Mouse (Mus musculus) stomach, adult 2 months (tissue): ENCODE data around the gene Cd209a. TPM values are rescaled to one million over a fixed set of nuclear protein-coding genes. Genes with fewer than 3 reads are reported as not detected.

Experiments used
- polyA plus RNA-seq: library from polyadenylated mRNA; depleted of rRNA; stranded (reverse); fragments of >200 nt; gene quantifications from 2 replicates; pipeline ENCODE4 v1.2.3, GENCODE M21; 2012; rRNA removed

Cd209a gene
- polyA plus RNA-seq = 0.23 TPM in 1 of 2 replicates, not detected in the other

GRCm38 (mm10) chr8:3748761-3749160 lies at the start of gene Cd209a:
Cd209a (minus strand) TSS chr8:3748984.

GRCm38 (mm10) chr8:3720551-3720950 lies 28.2 kb downstream of the Cd209a start, which contains the start of gene Clec4g:
Clec4g (minus strand) TSS chr8:3720651.

GRCm38 (mm10) chr8:3694121-3694520 lies 54.7 kb downstream of the Cd209a start, which contains the start of gene Fcer2a:
Fcer2a (minus strand) TSS chr8:3694175.

Other genes starting within 250 kb of the Cd209a start
- 245 and 262 TPM in 2 replicates for gene Mcoln1, start 248.5 kb downstream of the Cd209a start, polyA plus RNA-seq
- 24.4 and 27.9 TPM in 2 replicates for gene Pnpla6, start 233.6 kb downstream of the Cd209a start, polyA plus RNA-seq
- gene C330021F23Rik, start 181.0 kb downstream of the Cd209a start, polyA plus RNA-seq = 0.10 TPM in 1 of 2 replicates, not detected in the other
- 68.5 and 86.0 TPM in 2 replicates for gene Camsap3, start 161.7 kb downstream of the Cd209a start, polyA plus RNA-seq
- 19.5 and 20.3 TPM in 2 replicates for gene Xab2, start 127.7 kb downstream of the Cd209a start, polyA plus RNA-seq
- gene Pet100, start 127.4 kb downstream of the Cd209a start, polyA plus RNA-seq = 2.4 and 3.1 TPM in 2 replicates
- not detected in 2 replicates for gene Pcp2, start 123.4 kb downstream of the Cd209a start, polyA plus RNA-seq
- 140 and 167 TPM in 2 replicates for gene Stxbp2, start 118.0 kb downstream of the Cd209a start, polyA plus RNA-seq
- gene Retn, start 93.2 kb downstream of the Cd209a start, polyA plus RNA-seq = 0.47 and 2.3 TPM in 2 replicates
- gene Mcemp1, start 83.2 kb downstream of the Cd209a start, polyA plus RNA-seq = not detected in 2 replicates
- gene Fcor, start 76.6 kb downstream of the Cd209a start, polyA plus RNA-seq = 0.49 and 1.4 TPM in 2 replicates
- gene Trappc5, start 72.7 kb downstream of the Cd209a start, polyA plus RNA-seq = 14.4 and 24.6 TPM in 2 replicates
- 0.03 and 0.15 TPM in 2 replicates for gene Fcer2a, start 54.8 kb downstream of the Cd209a start, polyA plus RNA-seq
- gene Clec4g, start 28.3 kb downstream of the Cd209a start, polyA plus RNA-seq = 0.08 TPM in 1 of 2 replicates, not detected in the other
- gene Cd209e, start 105.3 kb upstream of the Cd209a start, polyA plus RNA-seq = 0.03 TPM in 2 replicates
- 0.11 and 0.37 TPM in 2 replicates for gene Cd209d, start 129.6 kb upstream of the Cd209a start, polyA plus RNA-seq
- 0.10 TPM in 1 of 2 replicates, not detected in the other for gene Cd209b, start 177.9 kb upstream of the Cd209a start, polyA plus RNA-seq
- 0.05 TPM in 1 of 2 replicates, not detected in the other for gene Cd209c, start 205.8 kb upstream of the Cd209a start, polyA plus RNA-seq